Mouse (Mus musculus): ENCODE measurements around the gene Hdac6. TPM values are rescaled to one million over a fixed set of nuclear protein-coding genes. Genes with fewer than 3 reads are reported as not detected.

Hdac6 gene
- 15.8 and 17.9 TPM in 2 replicates for polyA plus RNA-seq (2012; rRNA removed)

GRCm38 (mm10) chrX:7947108-7947899, at the start of gene Hdac6:
Gene Hdac6 (minus strand): TSS chrX:7947889.

DNA sequence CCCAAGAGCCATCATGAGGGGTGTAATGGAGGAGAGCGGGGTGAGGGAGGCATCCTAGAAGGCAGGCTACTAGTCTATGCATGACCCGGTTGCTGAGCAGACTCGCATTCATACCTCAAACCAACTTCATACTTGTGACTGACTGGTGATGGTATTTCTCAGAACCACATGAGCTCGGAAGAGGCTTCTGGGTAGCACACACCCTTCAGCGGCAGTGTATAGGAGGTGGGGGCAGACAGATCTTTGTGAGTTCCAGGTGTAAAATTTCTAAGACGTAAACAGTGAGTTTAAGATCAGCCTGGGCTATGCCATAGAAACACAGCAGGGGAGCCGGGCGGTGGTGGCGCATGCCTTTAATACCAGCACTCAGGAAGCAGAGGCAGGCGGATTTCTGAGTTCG, 30.2 kb upstream of the Hdac6 start, which contains the start of gene Gata1:
Gene Gata1, minus strand, starts transcription at position 180 of the 400 bp plus-strand sequence.

DNA sequence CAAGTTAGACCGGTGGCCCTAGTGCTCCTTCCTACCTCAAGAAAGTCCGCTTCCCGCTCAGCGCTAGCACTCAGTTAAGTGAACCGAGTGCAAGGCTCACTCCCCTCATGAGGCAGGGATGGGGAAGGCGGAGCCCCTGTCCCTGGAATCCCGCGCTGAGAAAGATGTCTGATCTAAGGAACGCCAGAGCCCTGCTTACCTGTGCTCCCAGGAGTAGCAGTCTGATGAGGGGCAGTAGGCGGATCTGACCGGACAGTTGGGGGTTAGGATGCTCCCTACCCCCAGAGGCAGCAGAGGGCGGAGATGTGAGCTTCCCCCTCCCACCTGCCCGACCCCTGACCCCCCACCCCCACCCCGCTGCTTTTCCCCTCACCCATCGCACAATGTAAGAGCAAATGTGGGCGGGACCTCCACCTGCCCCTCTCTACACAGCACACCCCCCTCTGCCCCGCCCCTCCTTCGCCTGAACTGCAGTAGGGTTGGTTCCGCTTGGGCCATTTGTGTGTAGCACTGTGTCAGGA, 19.4 kb downstream of the Hdac6 start, which contains the start of gene Eras:
Gene Eras, minus strand, starts transcription at position 338 of the 521 bp plus-strand sequence.

DNA sequence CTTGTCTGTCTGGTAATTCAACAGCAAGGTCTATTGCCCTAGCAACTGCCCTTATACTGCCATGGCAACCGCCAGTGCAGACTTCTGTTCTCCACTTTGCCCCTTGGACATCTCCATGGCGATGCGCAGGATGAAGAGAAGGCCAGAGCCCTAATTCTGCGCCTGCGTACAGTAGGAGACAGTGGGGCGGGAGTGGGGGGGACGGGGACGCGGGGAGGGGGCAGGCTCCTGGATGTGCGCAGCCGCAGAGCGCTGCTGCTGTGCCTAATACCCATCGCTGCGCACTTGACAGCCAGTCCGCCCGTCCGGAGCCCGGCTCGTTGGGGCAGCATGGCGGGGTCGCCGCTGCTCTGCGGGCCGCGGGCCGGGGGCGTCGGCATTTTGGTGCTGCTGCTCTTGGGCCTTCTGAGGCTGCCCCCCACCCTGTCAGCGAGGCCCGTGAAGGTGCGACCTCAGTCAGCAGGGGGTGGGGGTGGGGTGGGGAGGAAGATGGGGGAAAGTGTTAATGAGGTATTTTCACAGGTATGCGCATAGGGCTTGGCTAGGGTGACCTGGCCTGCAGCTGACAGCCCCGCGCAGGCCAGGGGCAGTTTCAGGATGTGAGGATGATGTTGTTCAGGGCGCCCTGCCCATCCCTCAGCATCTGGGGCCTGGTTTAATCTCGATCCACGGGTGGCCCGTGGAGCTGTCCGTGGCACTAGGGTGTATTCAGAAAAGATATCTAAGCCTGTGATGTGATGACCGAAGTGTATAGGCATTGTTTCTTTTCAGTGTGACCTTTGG, 27.9 kb downstream of the Hdac6 start, which contains the start of gene Pcsk1n:
Gene Pcsk1n, plus strand, starts transcription at position 222 of the 783 bp plus-strand sequence.

DNA sequence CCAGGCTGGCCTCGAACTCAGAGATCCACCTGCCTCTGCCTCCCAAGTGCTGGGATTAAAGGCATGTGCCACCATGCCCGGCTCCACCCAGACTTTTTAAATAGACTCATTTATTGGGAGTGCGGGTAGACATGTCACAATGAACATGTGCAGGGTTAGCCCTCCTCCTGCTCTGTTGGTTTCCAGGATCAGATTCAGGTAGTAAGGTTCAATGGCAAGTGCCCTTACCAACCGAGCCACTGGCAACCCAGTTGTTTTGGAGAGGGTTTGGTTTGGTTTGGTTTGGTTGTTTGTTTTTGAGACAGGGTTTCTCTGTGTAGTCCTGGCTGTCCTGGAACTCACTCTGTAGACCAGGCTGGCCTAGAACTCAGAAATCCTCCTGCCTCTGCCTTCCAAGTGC, 38.4 kb downstream of the Hdac6 start, which contains the start of gene Gm10490:
Gene Gm10490, plus strand, starts transcription at position 301 of the 400 bp plus-strand sequence.

DNA sequence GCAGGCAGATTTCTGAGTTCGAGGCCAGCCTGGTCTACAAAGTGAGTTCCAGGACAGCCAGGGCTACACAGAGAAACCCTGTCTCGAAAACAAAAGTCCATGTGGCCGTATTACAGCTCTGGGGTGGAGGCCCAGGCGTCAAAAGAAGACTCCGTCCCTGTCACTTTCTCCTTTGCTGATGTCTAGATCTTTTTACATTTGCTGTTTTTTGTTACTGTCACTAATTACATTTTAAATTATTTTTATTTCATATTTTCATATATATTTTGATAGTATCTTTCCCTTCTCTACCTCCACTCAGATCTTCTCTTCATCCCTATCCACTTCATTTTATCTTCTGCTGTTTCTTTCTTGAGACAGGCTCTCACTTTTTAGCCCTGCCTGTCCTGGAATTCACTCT, 40.0 kb downstream of the Hdac6 start, which contains the start of gene Gm10491:
Gene Gm10491, minus strand, starts transcription at position 101 of the 400 bp plus-strand sequence.

GRCm38 (mm10) chrX:7898880-7899874, 48.5 kb downstream of the Hdac6 start, which contains the start of the genes Pqbp1 and Timm17b:
Gene Pqbp1 (minus strand): TSS chrX:7899269.
Gene Timm17b (plus strand): TSS chrX:7899357.

GRCm38 (mm10) chrX:7883841-7884567, 63.7 kb downstream of the Hdac6 start, which contains the start of gene Slc35a2:
Gene Slc35a2 (plus strand): TSS chrX:7884028.

Other genes starting within 250 kb of the Hdac6 start
- gene Wdr45, start 233.6 kb downstream of the Hdac6 start, polyA plus RNA-seq (2012; rRNA removed) = 19.9 and 21.9 TPM in 2 replicates
- 0.05 TPM in 1 of 2 replicates, not detected in the other for gene Gm45208, start 225.6 kb downstream of the Hdac6 start, polyA plus RNA-seq (2012; rRNA removed)
- gene Praf2, start 219.4 kb downstream of the Hdac6 start, polyA plus RNA-seq (2012; rRNA removed) = 3.3 and 4.0 TPM in 2 replicates
- gene Ccdc120, start 197.0 kb downstream of the Hdac6 start, polyA plus RNA-seq (2012; rRNA removed) = 2.8 and 3.8 TPM in 2 replicates
- gene Tfe3, start 185.3 kb downstream of the Hdac6 start, polyA plus RNA-seq (2012; rRNA removed) = 5.0 and 5.3 TPM in 2 replicates
- 24.9 and 29.9 TPM in 2 replicates for gene Gripap1, start 158.1 kb downstream of the Hdac6 start, polyA plus RNA-seq (2012; rRNA removed)
- gene Kcnd1, start 125.6 kb downstream of the Hdac6 start, polyA plus RNA-seq (2012; rRNA removed) = 0.28 and 0.29 TPM in 2 replicates
- gene Otud5, start 106.5 kb downstream of the Hdac6 start, polyA plus RNA-seq (2012; rRNA removed) = 24.6 and 26.4 TPM in 2 replicates
- 2.5 and 2.7 TPM in 2 replicates for gene Pim2, start 69.6 kb downstream of the Hdac6 start, polyA plus RNA-seq (2012; rRNA removed)
- 14.2 and 16.2 TPM in 2 replicates for gene Slc35a2, start 63.9 kb downstream of the Hdac6 start, polyA plus RNA-seq (2012; rRNA removed)
- gene Pqbp1, start 48.6 kb downstream of the Hdac6 start, polyA plus RNA-seq (2012; rRNA removed) = 36.0 and 38.7 TPM in 2 replicates
- 22.3 and 23.0 TPM in 2 replicates for gene Timm17b, start 48.5 kb downstream of the Hdac6 start, polyA plus RNA-seq (2012; rRNA removed)
- gene Gm10491, start 40.1 kb downstream of the Hdac6 start, polyA plus RNA-seq (2012; rRNA removed) = not detected in 2 replicates
- gene Gm10490, start 38.3 kb downstream of the Hdac6 start, polyA plus RNA-seq (2012; rRNA removed) = not detected in 2 replicates
- gene Pcsk1n, start 28.1 kb downstream of the Hdac6 start, polyA plus RNA-seq (2012; rRNA removed) = 0.01 TPM in 2 replicates
- not detected in 2 replicates for gene Eras, start 19.3 kb downstream of the Hdac6 start, polyA plus RNA-seq (2012; rRNA removed)
- 46.9 and 48.4 TPM in 2 replicates for gene Gata1, start 30.2 kb upstream of the Hdac6 start, polyA plus RNA-seq (2012; rRNA removed)
- gene Glod5, start 70.6 kb upstream of the Hdac6 start, polyA plus RNA-seq (2012; rRNA removed) = 0.67 and 1.2 TPM in 2 replicates
- 15.2 and 16.4 TPM in 2 replicates for gene Suv39h1, start 126.9 kb upstream of the Hdac6 start, polyA plus RNA-seq (2012; rRNA removed)
- gene Was, start 142.6 kb upstream of the Hdac6 start, polyA plus RNA-seq (2012; rRNA removed) = 11.4 and 12.1 TPM in 2 replicates
- 18.9 and 22.6 TPM in 2 replicates for gene Wdr13, start 185.0 kb upstream of the Hdac6 start, polyA plus RNA-seq (2012; rRNA removed)
- 156 and 159 TPM in 2 replicates for gene Rbm3, start 198.0 kb upstream of the Hdac6 start, polyA plus RNA-seq (2012; rRNA removed)
- gene Tbc1d25, start 228.3 kb upstream of the Hdac6 start, polyA plus RNA-seq (2012; rRNA removed) = 4.0 and 4.4 TPM in 2 replicates
- gene Ebp, start 245.6 kb upstream of the Hdac6 start, polyA plus RNA-seq (2012; rRNA removed) = 68.2 and 80.5 TPM in 2 replicates